ENCODE assay signal across 8 mouse cellular contexts in genomic region chr10:86971680-86972502, GRCm38 (mm10). TPM values are rescaled to one million over a fixed set of nuclear protein-coding genes. Genes with fewer than 3 reads are reported as not detected.
A peak's percentile ranks its signal among the peaks of the same experiment; 100 is the strongest.
DNase-seq lines count a peak whose midpoint lies in the region; ATAC-seq and TF ChIP-seq lines count a peak whose summit lies in the region.

No protein-coding gene starts in this region.

- in situ Hi-C loops in ES-E14 (cut with MboI; ENCODE audit: low sequenced_read_pairs in 2 of 2, unreplicated experiment in 2 of 2), result no loop called here

- no peak overlapping the region for H3K4me3 ChIP-seq in ES-E14 (ENCODE audit: insufficient read depth in 1 of 2, low read depth in 1 of 2, low read length in 2 of 2, poor library complexity in 1 of 2, severe bottlenecking in 1 of 2)
- H3K4me3 ChIP-seq in forebrain, embryonic 13.5 days, result peak overlapping the region; percentile 23
- H3K4me3 ChIP-seq in hindbrain, embryonic 11.5 days (ENCODE audit: low read depth, low read length), result 0 out of 2 replicates have a peak overlapping the region, but pooled peaks have one; percentile 10

- no peaks in the 10 kb centered on the region for H3K9me3 ChIP-seq in ES-E14 (ENCODE audit: control insufficient read depth, insufficient read depth, low read depth, low read length)
- no peaks in the 10 kb centered on the region for H3K9me3 ChIP-seq in forebrain, embryonic 13.5 days (replicated peaks)
- H3K9me3 ChIP-seq in hindbrain, embryonic 11.5 days (ENCODE audit: control insufficient read depth, low read length), result no peaks in the 10 kb centered on the region

- peaks cover 0 to 4% of the 10 kb centered on the region in 2 experiments; a peak in 1 of 4 replicates for H3K4me1 ChIP-seq in ES-E14 (ENCODE audit: control insufficient read depth in 2 of 2, insufficient read depth in 2 of 2, low read length in 2 of 2, poor library complexity in 1 of 2)
- peaks cover 10% of the 10 kb centered on the region; the same call in 1 of the 2 replicates for H3K4me1 ChIP-seq in forebrain, embryonic 13.5 days
- no peaks in the 10 kb centered on the region for H3K4me1 ChIP-seq in hindbrain, embryonic 11.5 days (replicated peaks; ENCODE audit: control insufficient read depth, insufficient read depth, low read length)

- peaks cover 7% of the 10 kb centered on the region for H3K27me3 ChIP-seq in forebrain, embryonic 13.5 days
- H3K27me3 ChIP-seq in hindbrain, embryonic 11.5 days (ENCODE audit: control insufficient read depth, insufficient read depth, low read length), result no peaks in the 10 kb centered on the region

- H3K9ac ChIP-seq in ES-E14 (ENCODE audit: insufficient read depth, low read depth, low read length, poor library complexity, severe bottlenecking), result no peak overlapping the region
- H3K9ac ChIP-seq in forebrain, embryonic 13.5 days, result no peak overlapping the region
- peak overlapping the region; percentile 24 for H3K9ac ChIP-seq in hindbrain, embryonic 11.5 days (ENCODE audit: low read depth, low read length)

- H3K27ac ChIP-seq in ES-E14 (ENCODE audit: insufficient read depth, low read depth, low read length, poor library complexity, severe bottlenecking), result no peak overlapping the region
- no peak overlapping the region for H3K27ac ChIP-seq in forebrain, embryonic 13.5 days
- H3K27ac ChIP-seq in hindbrain, embryonic 11.5 days (ENCODE audit: low read depth, low read length), result no peak overlapping the region

- peak; percentile 65 for ATAC-seq in forebrain, embryonic 13.5 days
- peak; percentile 79 for ATAC-seq in hindbrain, embryonic 11.5 days (ENCODE audit: low FRiP score)

- 19% methylated on average over 13 of the region's 13 CpGs for WGBS in forebrain, embryonic 13.5 days
- 22% methylated on average over 13 of the region's 13 CpGs for WGBS in hindbrain, embryonic 11.5 days

- peak overlapping the region; percentile 52 for H3K4me2 ChIP-seq in forebrain, embryonic 13.5 days
- peak overlapping the region; percentile 30 for H3K4me2 ChIP-seq in hindbrain, embryonic 11.5 days (replicated peaks; ENCODE audit: low read depth, low read length)

- DNase-seq in ES-E14 (ENCODE audit: low read depth, low spot score), result peak; percentile 91
- DNase-seq in c-Kit-positive CD71-positive TER-119-negative erythroid progenitor cells, embryonic 14.5 days (ENCODE audit: low read depth), result peak; percentile 13
- DNase-seq in hindbrain, embryonic 11.5 days (ENCODE audit: low spot score), result peak; percentile 89
- DNase-seq in layer of hippocampus, adult 9-11 months, result peak; percentile 54
- DNase-seq in lung, postnatal 10 days, result peak; percentile 87
- peak; percentile 53 for DNase-seq in retina, adult 2 months (ENCODE audit: low read depth, low spot score)
- DNase-seq in urinary bladder, postnatal 36 days (ENCODE audit: low spot score in 2 of 2), result peak; percentile 21 to 31

- H3K36me3 ChIP-seq in ES-E14 (ENCODE audit: control insufficient read depth, insufficient read depth, low read length, poor library complexity, severe bottlenecking), result no peaks in the 10 kb centered on the region
- H3K36me3 ChIP-seq in forebrain, embryonic 13.5 days (ENCODE audit: poor library complexity, severe bottlenecking), result no peaks in the 10 kb centered on the region
- no peaks in the 10 kb centered on the region for H3K36me3 ChIP-seq in hindbrain, embryonic 11.5 days (ENCODE audit: control insufficient read depth, insufficient read depth, low read length)

TF ChIP-seq in ES-E14, 5 proteins besides CTCF, POLR2A, EP300 and RAD21:
- peak; percentile 52; the same call in 1 of the 2 replicates for TF ChIP-seq ZC3H11A (IDR thresholded peaks at IDR 0.05; ENCODE audit: borderline replicate concordance, low read depth, low read length)
- peak; percentile 27; the same call in 1 of the 2 replicates for TF ChIP-seq MAFK (IDR thresholded peaks at IDR 0.05; ENCODE audit: insufficient read depth, low read depth, low read length)
- TF ChIP-seq HCFC1 (IDR thresholded peaks at IDR 0.05; ENCODE audit: borderline replicate concordance, insufficient read depth, low read length), result no peak

RNA-seq across cellular contexts. Expression of gene Stab2, which starts 35.9 kb away (rescaled TPM):
- total RNA-seq in ES-E14 (2012; rRNA removed), result 0.26 and 0.27 TPM in 2 replicates
- 0.09 TPM in 1 of 2 replicates, not detected in the other for polyA plus RNA-seq in forebrain, embryonic 13.5 days (2015; fragmentation: Nextera tagmentation; extraction: Ambion mirVana)
- 0.20 and 0.26 TPM in 2 replicates for polyA plus RNA-seq in hindbrain, embryonic 11.5 days (2014; fragmentation: Nextera tagmentation; extraction: Ambion mirVana)

Comparison
In these comparisons a context has a peak if more than half of its experiments do, and no peak if none do; other contexts are left out.
1. DNase-seq: peak in every context shown above with its lines; median percentile 91 in ES-E14; 89 in hindbrain, embryonic 11.5 days; 87 in lung, postnatal 10 days; 54 in layer of hippocampus, adult 9-11 months; 53 in retina, adult 2 months; 26 in urinary bladder, postnatal 36 days; 13 in c-Kit-positive CD71-positive TER-119-negative erythroid progenitor cells, embryonic 14.5 days.
2. H3K4me3 ChIP-seq: peak in forebrain, embryonic 13.5 days (single experiment) and hindbrain, embryonic 11.5 days (single experiment); none in ES-E14 (0 of 2).